In genomic region chr8:85380824-85381209, GRCm38 (mm10) we compare ENCODE assay signal across 8 mouse cellular contexts. TPM values are rescaled to one million over a fixed set of nuclear protein-coding genes. Genes with fewer than 3 reads are reported as not detected.
DNase-seq lines count a peak whose midpoint lies in the region; ATAC-seq and TF ChIP-seq lines count a peak whose summit lies in the region.

No protein-coding gene starts in this region.

- no peak overlapping the region for H3K4me3 ChIP-seq in embryonic facial prominence, embryonic 13.5 days
- H3K4me3 ChIP-seq in liver, embryonic 14.5 days (ENCODE audit: insufficient read depth in 1 of 2, low read depth in 2 of 2, low read length in 2 of 2) = peak overlapping the region; percentile 66 to 78

- H3K4me2 ChIP-seq in embryonic facial prominence, embryonic 13.5 days = 0 out of 2 replicates have a peak overlapping the region, but pooled peaks have one; percentile 1
- peak overlapping the region; percentile 79 for H3K4me2 ChIP-seq in liver, embryonic 14.5 days (ENCODE audit: low read depth)

- no peaks in the 10 kb centered on the region for H3K9me3 ChIP-seq in embryonic facial prominence, embryonic 13.5 days
- no peaks in the 10 kb centered on the region for H3K9me3 ChIP-seq in liver, embryonic 14.5 days (ENCODE audit: control insufficient read depth, low read length)

- H3K27me3 ChIP-seq in embryonic facial prominence, embryonic 13.5 days = no peaks in the 10 kb centered on the region
- H3K27me3 ChIP-seq in liver, embryonic 14.5 days (ENCODE audit: control insufficient read depth, insufficient read depth, low read length) = no peaks in the 10 kb centered on the region

- DNase-seq in MN1 (ENCODE audit: low spot score) = peak; percentile 12
- peak; percentile 59 to 70 for DNase-seq in heart, postnatal 36 days
- peak; percentile 85 to 91 (median 88) for DNase-seq in liver, embryonic 14.5 days (ENCODE audit: low read depth in 3 of 3, low spot score in 3 of 3)
- DNase-seq in spleen, postnatal 10 days (ENCODE audit: low spot score in 2 of 2) = peak; percentile 66 to 72
- no peak for DNase-seq in cerebellum, postnatal 36 days
- DNase-seq in urinary bladder, postnatal 25 days (ENCODE audit: low spot score) = no peak
- DNase-seq in left cerebral cortex, adult 11 months (ENCODE audit: low spot score) = no peak

- H3K36me3 ChIP-seq in embryonic facial prominence, embryonic 13.5 days = no peaks in the 10 kb centered on the region
- H3K36me3 ChIP-seq in liver, embryonic 14.5 days (replicated peaks; ENCODE audit: control insufficient read depth, insufficient read depth, low read depth) = peaks cover 2% of the 10 kb centered on the region; the same call in 1 of the 2 replicates

- peak; percentile 96 for TF ChIP-seq EP300 in liver, embryonic 14.5 days (IDR thresholded peaks at IDR 0.05; ENCODE audit: low read depth)

- WGBS in embryonic facial prominence, embryonic 13.5 days = 68% methylated on average over 8 of the region's 8 CpGs
- 1% methylated on average over 8 of the region's 8 CpGs for WGBS in liver, embryonic 14.5 days (ENCODE audit: insufficient replicate concordance)

- 0 out of 2 replicates have a peak overlapping the region, but pooled peaks have one; percentile 30 for H3K27ac ChIP-seq in embryonic facial prominence, embryonic 13.5 days
- peak overlapping the region; percentile 96 for H3K27ac ChIP-seq in liver, embryonic 14.5 days

- TF ChIP-seq CTCF in liver, embryonic 14.5 days (IDR thresholded peaks at IDR 0.05; ENCODE audit: low read depth) = no peak; the same call in 1 of the 2 replicates

- peaks cover 38% of the 10 kb centered on the region for H3K4me1 ChIP-seq in embryonic facial prominence, embryonic 13.5 days
- peaks cover 50 to 66% of the 10 kb centered on the region in 2 experiments for H3K4me1 ChIP-seq in liver, embryonic 14.5 days (replicated peaks; ENCODE audit: control insufficient read depth in 2 of 2, insufficient read depth in 2 of 2, low read length in 1 of 2)

- intact Hi-C loops in heart, postnatal 36 days (cut with DNase I) = loop anchor here (2.0 kb wide), 1 partner anchor 16 kb away; no protein-coding TSS in a partner anchor

- ATAC-seq in embryonic facial prominence, embryonic 13.5 days (ENCODE audit: insufficient number of reproducible peaks, insufficient read depth, low FRiP score, low TSS enrichment, low read depth) = no peak
- ATAC-seq in liver, embryonic 14.5 days (ENCODE audit: insufficient read depth) = peak; percentile 90

- H3K9ac ChIP-seq in embryonic facial prominence, embryonic 13.5 days = no peak overlapping the region
- H3K9ac ChIP-seq in liver, embryonic 14.5 days (replicated peaks) = peak overlapping the region; percentile 87

RNA-seq across cellular contexts. Expression of gene Mylk3, which starts 5.3 kb away (rescaled TPM):
- polyA plus RNA-seq in embryonic facial prominence, embryonic 13.5 days (2015; fragmentation: Nextera tagmentation; extraction: Ambion mirVana) = 4.4 and 5.4 TPM in 2 replicates
- total RNA-seq in heart, postnatal 36 days (2021) = 100 to 1,000 TPM; 418 to 460 TPM
- 33.0 and 42.1 TPM in 2 replicates for polyA plus RNA-seq in liver, embryonic 14.5 days (2012; rRNA removed)
- polyA plus RNA-seq in liver, embryonic 14.5 days (2014; fragmentation: Nextera tagmentation; extraction: Ambion mirVana) = 48.7 and 53.1 TPM in 2 replicates

RNA-seq across cellular contexts. Expression of gene 4921524J17Rik, which starts 51.8 kb away (rescaled TPM):
- 54.0 and 56.6 TPM in 2 replicates for polyA plus RNA-seq in embryonic facial prominence, embryonic 13.5 days (2015; fragmentation: Nextera tagmentation; extraction: Ambion mirVana)
- total RNA-seq in heart, postnatal 36 days (2021) = 10 to 100 TPM; 19.7 to 20.9 TPM
- polyA plus RNA-seq in liver, embryonic 14.5 days (2012; rRNA removed) = 5.4 and 7.0 TPM in 2 replicates
- polyA plus RNA-seq in liver, embryonic 14.5 days (2014; fragmentation: Nextera tagmentation; extraction: Ambion mirVana) = 15.4 and 17.1 TPM in 2 replicates

Comparison
In these comparisons a context has a peak if more than half of its experiments do, and no peak if none do; other contexts are left out.
1. DNase-seq: peak in MN1 (single experiment), heart, postnatal 36 days (2 of 2), liver, embryonic 14.5 days (3 of 3) and spleen, postnatal 10 days (2 of 2); none in cerebellum, postnatal 36 days (0 of 2), urinary bladder, postnatal 25 days (single experiment) and left cerebral cortex, adult 11 months (single experiment).